Mouse (Mus musculus): Measurements from ENCODE around the gene Acsm4. TPM values are rescaled to one million over a fixed set of nuclear protein-coding genes. Genes with fewer than 3 reads are reported as not detected.
A peak's percentile ranks its signal among the peaks of the same experiment; 100 is the strongest.
"Not testable (repeated sequence)": the region's sequence is repeated elsewhere in the genome, so short reads cannot be mapped to it uniquely, and the experiment has no call there.

Gene Acsm4
- polyA plus RNA-seq, 1 experiment = not detected

DNA sequence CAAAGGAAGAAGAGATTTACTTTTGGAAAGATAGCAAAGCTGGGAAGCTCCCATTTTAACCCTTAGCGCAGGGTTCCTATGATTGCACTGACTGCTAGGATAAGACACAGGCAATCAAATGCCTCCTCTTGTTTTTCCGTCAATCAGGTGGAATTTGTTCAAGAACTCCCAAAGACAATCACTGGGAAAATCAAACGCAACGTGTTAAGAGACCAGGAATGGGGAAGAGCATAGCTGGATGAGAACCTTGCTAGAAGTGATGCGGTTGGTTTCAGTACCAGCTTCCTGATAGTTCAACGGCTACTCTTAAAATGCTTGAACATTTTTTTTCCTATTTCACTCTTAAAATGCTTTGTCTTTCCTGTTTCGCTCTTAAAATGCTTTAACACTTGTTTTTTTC is 24.3 kb downstream of the Acsm4 start:
- TF ChIP-seq POLR2A (IDR thresholded peaks at IDR 0.05; ENCODE audit: insufficient read depth, low read depth, low read length) (no peak), CTCF (IDR thresholded peaks at IDR 0.05; ENCODE audit: insufficient read depth, low read depth, low read length) (no peak)
- 91% methylated on average over 7 of the region's 7 CpGs for WGBS
- H3K27ac ChIP-seq (ENCODE audit: insufficient read depth, low read depth, low read length) = no peak overlapping the region

DNA sequence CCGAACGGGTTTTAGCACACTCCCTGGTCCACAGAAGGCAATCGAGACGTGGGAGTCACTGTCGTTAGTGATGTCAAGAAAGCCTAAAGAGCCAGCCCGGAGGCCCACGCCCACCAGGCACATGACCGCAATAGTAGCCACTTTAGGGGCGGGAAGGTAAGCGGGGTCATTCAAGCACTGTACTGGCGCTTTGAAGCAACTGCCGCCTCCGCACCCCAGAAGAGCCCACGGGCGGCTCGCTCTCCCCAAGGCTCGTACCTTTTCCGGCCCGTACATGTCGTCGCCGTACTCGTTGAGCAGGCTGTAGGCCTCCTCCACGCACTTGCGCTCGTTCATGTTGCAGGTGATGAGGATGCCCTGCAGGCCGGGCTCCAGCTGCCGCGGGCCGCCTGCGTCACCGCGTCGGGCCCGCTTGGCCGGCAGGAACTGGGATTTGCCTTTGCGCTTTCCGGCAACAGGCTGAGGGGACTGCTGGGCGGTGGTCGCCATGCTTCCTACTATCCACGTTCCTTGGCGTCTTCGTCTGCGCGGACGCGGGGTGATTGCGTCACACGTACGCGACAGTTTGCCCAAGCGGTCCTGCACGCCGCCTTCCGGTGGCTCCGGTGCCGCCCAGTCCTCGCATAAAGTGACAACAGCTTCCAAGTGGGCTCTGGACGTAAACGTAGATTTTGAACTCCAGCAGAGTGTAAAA is 30.6 kb downstream of the Acsm4 start, which contains the start of gene Thumpd1:
TSS of gene Thumpd1 (minus strand) at position 546 of the 694 bp plus-strand sequence.
- Histone ChIP-seq H3K4me1 (ENCODE audit: control insufficient read depth, insufficient read depth, low read length) (peaks cover 2% of the 10 kb centered on the region; the same call in 1 of the 2 replicates), H3K27ac (ENCODE audit: insufficient read depth, low read depth, low read length) (0 out of 2 replicates have a peak within 1 kb of the TSS, but pooled peaks have one; percentile 18), H3K4me3 (ENCODE audit: insufficient read depth, low read depth, low read length) (peak within 1 kb of the TSS; percentile 88)
- TF ChIP-seq CTCF (IDR thresholded peaks at IDR 0.05; ENCODE audit: insufficient read depth, low read depth, low read length) = peak; percentile 53; the same call in 1 of the 2 replicates
- TF ChIP-seq POLR2A (IDR thresholded peaks at IDR 0.05; ENCODE audit: insufficient read depth, low read depth, low read length) = peak; percentile 52
- WGBS = under 1% methylated on average over 60 of the region's 60 CpGs

More for the DNA sequence above, 24.3 kb downstream of the Acsm4 start:
- no peaks in the 10 kb centered on the region for H3K4me1 ChIP-seq (ENCODE audit: control insufficient read depth, insufficient read depth, low read length)
- H3K4me3 ChIP-seq (ENCODE audit: insufficient read depth, low read depth, low read length) = no peak overlapping the region

DNA sequence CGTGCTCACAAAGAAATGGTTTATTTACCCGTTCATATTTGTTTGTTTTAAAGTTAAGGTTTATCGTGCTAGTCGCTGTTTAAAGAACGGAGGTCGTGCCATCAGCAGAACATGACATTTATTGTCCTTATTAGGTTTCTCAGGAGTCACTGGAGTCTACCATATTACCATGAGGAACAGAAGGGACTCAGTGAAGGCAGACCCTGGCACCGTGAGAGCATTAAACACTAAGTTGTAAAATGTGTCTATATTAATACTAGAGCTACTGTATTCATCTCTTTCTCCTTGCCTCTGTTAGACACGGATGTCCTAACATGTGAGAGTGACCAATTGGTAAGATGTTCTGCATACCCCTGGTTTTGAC is 31.1 kb downstream of the Acsm4 start:
- Histone ChIP-seq H3K27ac (ENCODE audit: insufficient read depth, low read depth, low read length) (0 out of 2 replicates have a peak overlapping the region, but pooled peaks have one; percentile 18), H3K4me1 (ENCODE audit: control insufficient read depth, insufficient read depth, low read length) (peaks cover 2% of the 10 kb centered on the region; the same call in 1 of the 2 replicates), H3K4me3 (ENCODE audit: insufficient read depth, low read depth, low read length) (peak overlapping the region; percentile 88)
- WGBS = 7% methylated on average over 8 of the region's 8 CpGs
- no peak for TF ChIP-seq CTCF (IDR thresholded peaks at IDR 0.05; ENCODE audit: insufficient read depth, low read depth, low read length)

DNA sequence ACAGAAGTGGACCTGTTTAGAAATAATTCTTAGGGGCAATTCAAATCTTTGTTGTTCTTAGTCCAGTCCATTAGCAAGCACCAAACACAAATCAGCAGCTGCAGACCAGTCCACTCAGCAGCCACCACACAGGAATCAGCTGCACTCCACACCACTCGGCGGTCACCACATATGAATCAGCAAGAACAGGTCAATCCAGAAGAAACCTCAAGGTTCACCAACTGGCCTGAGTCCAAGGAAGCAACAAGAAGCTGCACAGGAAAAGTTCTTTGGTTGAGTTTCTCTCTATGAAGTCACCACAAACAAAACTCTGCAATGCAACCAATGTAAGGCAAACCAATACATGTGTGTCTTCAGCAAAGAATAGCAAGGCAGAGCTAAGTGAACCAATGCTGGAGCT is 37.8 kb downstream of the Acsm4 start:
- Histone ChIP-seq H3K4me3 (ENCODE audit: insufficient read depth, low read depth, low read length) (no peak overlapping the region), H3K4me1 (ENCODE audit: control insufficient read depth, insufficient read depth, low read length) (no peaks in the 10 kb centered on the region), H3K27ac (ENCODE audit: insufficient read depth, low read depth, low read length) (no peak overlapping the region)
- 85% methylated on average over 2 of the region's 2 CpGs for WGBS
- TF ChIP-seq CTCF (IDR thresholded peaks at IDR 0.05; ENCODE audit: insufficient read depth, low read depth, low read length) (no peak), POLR2A (IDR thresholded peaks at IDR 0.05; ENCODE audit: insufficient read depth, low read depth, low read length) (no peak)

DNA sequence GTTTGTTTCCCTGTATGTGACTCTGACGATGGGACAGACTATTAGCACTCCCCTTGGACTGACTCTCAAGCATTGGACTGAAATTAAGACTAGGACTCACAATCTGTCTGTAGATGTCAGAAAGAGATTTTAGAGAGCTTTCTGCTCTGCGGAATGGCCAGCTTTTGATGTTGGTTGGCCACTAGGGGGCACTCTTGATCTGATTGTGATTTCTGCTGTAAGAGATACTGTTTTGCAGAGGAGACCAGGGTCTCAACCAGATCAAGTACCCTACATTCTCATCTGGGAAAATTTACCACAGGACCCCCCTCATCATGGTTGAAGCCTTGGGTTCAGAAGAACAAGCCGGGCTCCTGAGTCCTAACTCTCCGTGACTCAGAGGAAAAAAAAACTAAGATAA is 41.4 kb downstream of the Acsm4 start:
- not testable (repeated sequence) for H3K4me1 ChIP-seq (ENCODE audit: control insufficient read depth, insufficient read depth, low read length); H3K4me3 ChIP-seq (ENCODE audit: insufficient read depth, low read depth, low read length); H3K27ac ChIP-seq (ENCODE audit: insufficient read depth, low read depth, low read length)
- WGBS = 84% methylated on average over 4 of the region's 4 CpGs

DNA sequence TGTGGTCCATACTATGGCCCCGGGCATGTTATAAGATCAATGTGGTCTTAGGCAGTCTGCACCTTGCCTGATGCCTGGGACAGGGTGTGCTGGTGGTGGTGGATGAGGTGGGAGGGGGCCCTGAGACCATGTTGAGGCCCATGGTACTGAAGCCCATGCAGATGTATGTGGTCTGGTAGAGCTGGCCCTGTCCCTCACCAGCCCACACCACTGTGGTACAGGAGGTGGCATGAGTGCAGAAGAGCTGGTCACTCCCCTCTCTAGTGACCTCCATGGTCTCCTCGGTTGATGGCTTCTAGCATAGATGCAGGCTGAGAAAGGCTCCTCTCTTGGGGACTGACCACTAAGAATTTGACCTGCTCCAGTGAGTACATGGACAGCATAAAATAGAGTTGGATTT is 49.1 kb downstream of the Acsm4 start:
- no peak for TF ChIP-seq POLR2A (IDR thresholded peaks at IDR 0.05; ENCODE audit: insufficient read depth, low read depth, low read length)
- no peak for TF ChIP-seq CTCF (IDR thresholded peaks at IDR 0.05; ENCODE audit: insufficient read depth, low read depth, low read length)
- H3K4me3 ChIP-seq (ENCODE audit: insufficient read depth, low read depth, low read length) = no peak overlapping the region
- H3K27ac ChIP-seq (ENCODE audit: insufficient read depth, low read depth, low read length) = no peak overlapping the region
- no peaks in the 10 kb centered on the region for H3K4me1 ChIP-seq (ENCODE audit: control insufficient read depth, insufficient read depth, low read length)
- WGBS = 85% methylated on average over 2 of the region's 2 CpGs

DNA sequence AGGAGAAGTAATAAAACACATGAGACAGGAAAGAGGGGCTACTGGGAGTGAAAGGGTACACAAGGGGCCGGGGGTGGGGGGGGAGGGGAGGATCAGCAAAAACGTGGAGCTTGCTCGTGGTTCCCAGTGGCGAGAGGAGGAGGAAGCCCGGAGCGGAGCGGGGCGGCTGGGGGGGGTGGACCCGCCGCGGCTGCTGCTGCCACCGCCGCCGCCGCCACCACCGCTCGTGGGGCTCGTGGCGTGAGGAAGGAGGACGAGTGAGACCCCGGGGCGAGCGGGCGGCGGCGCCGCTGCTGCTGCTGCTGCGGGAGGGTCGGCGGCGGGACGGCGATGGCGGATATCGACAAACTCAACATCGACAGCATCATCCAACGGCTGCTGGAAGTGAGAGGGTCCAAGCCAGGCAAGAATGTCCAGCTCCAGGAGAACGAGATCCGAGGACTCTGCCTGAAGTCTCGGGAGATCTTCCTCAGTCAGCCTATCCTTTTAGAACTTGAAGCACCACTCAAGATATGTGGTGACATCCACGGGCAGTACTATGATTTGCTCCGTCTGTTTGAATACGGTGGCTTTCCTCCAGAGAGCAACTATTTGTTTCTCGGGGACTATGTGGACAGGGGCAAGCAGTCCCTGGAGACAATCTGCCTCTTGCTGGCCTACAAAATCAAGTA is 50.1 kb downstream of the Acsm4 start:
- H3K4me1 ChIP-seq (ENCODE audit: control insufficient read depth, insufficient read depth, low read length); H3K27ac ChIP-seq (ENCODE audit: insufficient read depth, low read depth, low read length): not testable (repeated sequence)
- WGBS = 1% methylated on average over 31 of the region's 44 CpGs
- H3K4me3 ChIP-seq (ENCODE audit: insufficient read depth, low read depth, low read length) = peak overlapping the region; percentile 38

DNA sequence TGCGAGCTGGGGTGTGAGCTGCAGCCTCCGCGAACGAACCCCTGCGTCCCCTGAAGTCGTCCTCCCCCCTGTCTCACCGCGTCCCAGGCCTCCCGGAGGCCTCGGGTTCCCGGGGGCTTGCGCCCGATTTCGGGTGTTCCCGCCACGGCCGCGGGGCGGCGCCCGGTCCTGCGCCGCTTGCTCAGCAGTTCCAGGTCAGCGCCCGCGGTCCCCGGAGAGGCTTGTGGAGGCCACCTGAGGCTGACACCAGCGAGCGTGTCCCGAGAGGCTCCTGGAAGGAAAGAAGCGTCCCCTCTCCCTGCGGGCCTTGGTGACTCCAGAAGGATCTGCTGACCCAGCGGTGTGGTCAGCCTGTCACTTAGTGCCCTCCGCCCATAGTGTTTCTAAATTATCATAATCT is 54.5 kb downstream of the Acsm4 start:
- Histone ChIP-seq H3K4me3 (ENCODE audit: insufficient read depth, low read depth, low read length) (no peak overlapping the region), H3K27ac (ENCODE audit: insufficient read depth, low read depth, low read length) (no peak overlapping the region), H3K4me1 (ENCODE audit: control insufficient read depth, insufficient read depth, low read length) (peaks cover 4% of the 10 kb centered on the region; the same call in 1 of the 2 replicates)
- TF ChIP-seq CTCF (IDR thresholded peaks at IDR 0.05; ENCODE audit: insufficient read depth, low read depth, low read length) (no peak), POLR2A (IDR thresholded peaks at IDR 0.05; ENCODE audit: insufficient read depth, low read depth, low read length) (no peak)
- 9% methylated on average over 34 of the region's 34 CpGs for WGBS

DNA sequence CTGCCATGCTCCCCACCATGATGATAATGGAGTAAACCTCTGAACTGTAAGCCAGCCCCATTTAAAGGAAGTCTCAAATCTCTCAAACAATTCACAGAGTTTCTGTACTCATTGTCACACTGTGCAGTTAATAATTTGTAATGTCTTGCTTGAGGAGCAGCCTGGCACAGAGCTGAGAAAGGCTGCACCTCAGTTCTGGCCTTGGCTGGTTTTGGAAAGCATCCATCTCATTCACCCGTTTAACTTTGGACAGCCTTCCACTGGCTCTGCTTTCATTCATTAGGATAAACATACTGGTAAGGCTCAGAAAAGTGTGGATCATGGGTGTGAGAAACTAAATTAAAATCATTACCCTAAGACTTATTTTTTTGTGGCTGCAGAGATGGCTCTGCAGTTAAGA is 56.0 kb downstream of the Acsm4 start:
- peaks cover 4% of the 10 kb centered on the region; the same call in 1 of the 2 replicates for H3K4me1 ChIP-seq (ENCODE audit: control insufficient read depth, insufficient read depth, low read length)
- H3K4me3 ChIP-seq (ENCODE audit: insufficient read depth, low read depth, low read length) = no peak overlapping the region
- WGBS = 33% methylated on average over 1 of the region's 1 CpGs
- TF ChIP-seq CTCF (IDR thresholded peaks at IDR 0.05; ENCODE audit: insufficient read depth, low read depth, low read length) (no peak), POLR2A (IDR thresholded peaks at IDR 0.05; ENCODE audit: insufficient read depth, low read depth, low read length) (no peak)
- no peak overlapping the region for H3K27ac ChIP-seq (ENCODE audit: insufficient read depth, low read depth, low read length)

Data from olfactory bulb, adult 2 months (tissue).